Mouse (Mus musculus) left cerebral cortex, adult 2 months (tissue): Measurements from ENCODE around the gene Natd1. TPM values are rescaled to one million over a fixed set of nuclear protein-coding genes. Genes with fewer than 3 reads are reported as not detected.
"Not testable (repeated sequence)": the region's sequence is repeated elsewhere in the genome, so short reads cannot be mapped to it uniquely, and the experiment has no call there.

Experiments
- DNase-seq, 2 experiments: peaks; one replicate each; pipeline ENCODE4 v3.0.0; 2021 to 2022; ENCODE audit warnings: low spot score in 2 of 2, mixed read lengths in 1 of 2; ENCODE audit errors: extremely low spot score in 1 of 2
- H3K27ac ChIP-seq: fragments of 200-600 bp; 2 replicates; pipeline ENCODE4 v1.8.1; 2022
- H3K4me3 ChIP-seq: fragments of 200-600 bp; 2 replicates; pipeline ENCODE4 v1.8.1; 2022
- CTCF ChIP-seq: fragments of 200-600 bp; IDR thresholded peaks from 2 replicates; pipeline ENCODE4 v1.8.1; 2022; ENCODE audit warnings: antibody characterized with exemption, mild to moderate bottlenecking, moderate library complexity
- intact Hi-C: fragments of 180-260 bp; cut with DNase I; formaldehyde crosslinking; loops from one replicate; pipeline ENCODE4 v1.15.1; 2025
- total RNA-seq, 2 experiments: library from RNA; stranded (reverse); gene quantifications; 2 replicates each; pipeline ENCODE4 v1.2.3; 2021

Natd1 gene
- total RNA-seq, 2 experiments from 2014 or later, result 10.1 to 11.3 TPM

- intact Hi-C loops, result no loop called here
- TF ChIP-seq CTCF, result peak; percentile 24
- no peak for DNase-seq
- Histone ChIP-seq H3K4me3 (no peak overlapping the region), H3K27ac (no peak overlapping the region)
Observed at GRCm38 (mm10) chr11:60908073-60908472, 6.5 kb downstream of the Natd1 start.

GRCm38 (mm10) chr11:60906449-60906848 lies 8.1 kb downstream of the Natd1 start:
- intact Hi-C loops, result no loop called here
- no peak for TF ChIP-seq CTCF
- H3K27ac ChIP-seq, result no peak overlapping the region
- no peak for DNase-seq
- H3K4me3 ChIP-seq, result no peak overlapping the region

- H3K27ac ChIP-seq, result no peak overlapping the region
- intact Hi-C loops, result no loop called here
- no peak for DNase-seq
- no peak for TF ChIP-seq CTCF
- no peak overlapping the region for H3K4me3 ChIP-seq
Observed at GRCm38 (mm10) chr11:60905407-60906120, 9.0 kb downstream of the Natd1 start.

GRCm38 (mm10) chr11:60903661-60904061 lies 10.9 kb downstream of the Natd1 start:
- H3K4me3 ChIP-seq, result no peak overlapping the region
- DNase-seq, result no peak
- H3K27ac ChIP-seq, result no peak overlapping the region
- intact Hi-C loops, result no loop called here
- no peak for TF ChIP-seq CTCF

- H3K27ac ChIP-seq, result no peak overlapping the region
- TF ChIP-seq CTCF, result no peak
- intact Hi-C loops, result no loop called here
- DNase-seq, result no peak
- H3K4me3 ChIP-seq, result no peak overlapping the region
Observed at GRCm38 (mm10) chr11:60902486-60902885, 12.1 kb downstream of the Natd1 start.

GRCm38 (mm10) chr11:60902001-60902400 lies 12.5 kb downstream of the Natd1 start:
- no peak for TF ChIP-seq CTCF
- intact Hi-C loops, result no loop called here
- H3K27ac ChIP-seq, result no peak overlapping the region
- DNase-seq, result no peak
- no peak overlapping the region for H3K4me3 ChIP-seq

GRCm38 (mm10) chr11:60895915-60896314 lies 18.6 kb downstream of the Natd1 start:
- Histone ChIP-seq H3K27ac (no peak overlapping the region), H3K4me3 (no peak overlapping the region)
- intact Hi-C loops, result no loop called here
- no peak for DNase-seq
- no peak for TF ChIP-seq CTCF

- no peak for TF ChIP-seq CTCF
- intact Hi-C loops, result no loop called here
- Histone ChIP-seq H3K27ac (no peak overlapping the region), H3K4me3 (no peak overlapping the region)
- no peak for DNase-seq
Observed at GRCm38 (mm10) chr11:60890744-60891143, 23.8 kb downstream of the Natd1 start.

GRCm38 (mm10) chr11:60890286-60890685 lies 24.3 kb downstream of the Natd1 start:
- Histone ChIP-seq H3K27ac (no peak overlapping the region), H3K4me3 (no peak overlapping the region)
- TF ChIP-seq CTCF, result no peak
- no peak for DNase-seq
- intact Hi-C loops, result no loop called here

- Histone ChIP-seq H3K27ac (no peak overlapping the region), H3K4me3 (no peak overlapping the region)
- no peak for DNase-seq
- intact Hi-C loops, result no loop called here
- TF ChIP-seq CTCF, result no peak
Observed at GRCm38 (mm10) chr11:60889861-60890260, 24.7 kb downstream of the Natd1 start.

GRCm38 (mm10) chr11:60886986-60887385 lies 27.6 kb downstream of the Natd1 start:
- H3K4me3 ChIP-seq, intact Hi-C loops, H3K27ac ChIP-seq, DNase-seq: not testable (repeated sequence)

GRCm38 (mm10) chr11:60882386-60882785 lies 32.2 kb downstream of the Natd1 start:
- intact Hi-C loops, result no loop called here
- H3K27ac ChIP-seq, result no peak overlapping the region
- no peak overlapping the region for H3K4me3 ChIP-seq
- TF ChIP-seq CTCF, result no peak
- DNase-seq, result no peak

GRCm38 (mm10) chr11:60880559-60880958 lies 34.0 kb downstream of the Natd1 start:
- DNase-seq, result no peak
- intact Hi-C loops, result no loop called here
- H3K4me3 ChIP-seq, result no peak overlapping the region

More at GRCm38 (mm10) chr11:60880559-60880958, 34.0 kb downstream of the Natd1 start:
- no peak for TF ChIP-seq CTCF
- no peak overlapping the region for H3K27ac ChIP-seq
